Mouse (Mus musculus): ENCODE measurements around the gene Nutf2-ps1. TPM values are rescaled to one million over a fixed set of nuclear protein-coding genes. Genes with fewer than 3 reads are reported as not detected.
"Not testable (repeated sequence)": the region's sequence is repeated elsewhere in the genome, so short reads cannot be mapped to it uniquely, and the experiment has no call there.

Nutf2-ps1 gene
- polyA plus RNA-seq, 1 experiment, result 17.0 TPM

- Histone ChIP-seq H3K27me3 (ENCODE audit: control insufficient read depth, insufficient read depth, insufficient read length) (no peaks in the 10 kb centered on the region), H3K79me3 (ENCODE audit: low read depth) (peaks cover 39% of the 10 kb centered on the region), H3K36me3 (ENCODE audit: control insufficient read depth, insufficient read depth) (peaks cover 25% of the 10 kb centered on the region), H3K79me2 (ENCODE audit: control insufficient read depth, insufficient read depth) (peaks cover 48% of the 10 kb centered on the region), H3K4me3 (ENCODE audit: insufficient read depth, poor library complexity, severe bottlenecking) (peak within 1 kb of the TSS; percentile 79), H3ac (ENCODE audit: control insufficient read depth, insufficient read length, low read depth) (peak within 1 kb of the TSS; percentile 100)
- TF ChIP-seq USF1 (IDR thresholded peaks at IDR 0.05; ENCODE audit: low read depth) (peak; percentile 97), MAX (IDR thresholded peaks at IDR 0.05) (no peak), CTCF (IDR thresholded peaks at IDR 0.05; ENCODE audit: control insufficient read depth, insufficient read depth, insufficient read length) (peak; percentile 31)
Observed at GRCm38 (mm10) chr19:53599757-53600539, 11.1 kb upstream of the Nutf2-ps1 start, which contains the start of gene Smc3. Smc3 (plus strand) TSS chr19:53600398.

GRCm38 (mm10) chr19:53596723-53597474, 8.0 kb upstream of the Nutf2-ps1 start:
- H3K36me3 ChIP-seq (ENCODE audit: control insufficient read depth, insufficient read depth), result peaks cover 5% of the 10 kb centered on the region
- TF ChIP-seq CEBPB (IDR thresholded peaks at IDR 0.05; ENCODE audit: low read depth) (no peak), MYOD1 (IDR thresholded peaks at IDR 0.05; ENCODE audit: control insufficient read depth, insufficient read length, low read depth) (no peak), USF1 (IDR thresholded peaks at IDR 0.05; ENCODE audit: low read depth) (no peak), MYOG (IDR thresholded peaks at IDR 0.05; ENCODE audit: control insufficient read depth, extremely low read depth, insufficient read length) (no peak), CTCF (IDR thresholded peaks at IDR 0.05; ENCODE audit: control insufficient read depth, insufficient read depth, insufficient read length) (no peak), MAX (IDR thresholded peaks at IDR 0.05) (no peak), FOSL1 (IDR thresholded peaks at IDR 0.05; ENCODE audit: insufficient read depth, low read length, poor library complexity, severe bottlenecking) (no peak)
- H3ac ChIP-seq (ENCODE audit: control insufficient read depth, insufficient read length, low read depth), result no peak overlapping the region
- H3K4me3 ChIP-seq (ENCODE audit: insufficient read depth, poor library complexity, severe bottlenecking), result no peak overlapping the region
- H3K79me3 ChIP-seq (ENCODE audit: low read depth), result peaks cover 13% of the 10 kb centered on the region
- H3K27me3 ChIP-seq (ENCODE audit: control insufficient read depth, insufficient read depth, insufficient read length), result no peaks in the 10 kb centered on the region
- H3K79me2 ChIP-seq (ENCODE audit: control insufficient read depth, insufficient read depth), result peaks cover 17% of the 10 kb centered on the region

- H3K27me3 ChIP-seq (ENCODE audit: control insufficient read depth, insufficient read depth, insufficient read length); H3K36me3 ChIP-seq (ENCODE audit: control insufficient read depth, insufficient read depth); H3K4me3 ChIP-seq (ENCODE audit: insufficient read depth, poor library complexity, severe bottlenecking); H3K79me2 ChIP-seq (ENCODE audit: control insufficient read depth, insufficient read depth); H3K79me3 ChIP-seq (ENCODE audit: low read depth); H3ac ChIP-seq (ENCODE audit: control insufficient read depth, insufficient read length, low read depth): not testable (repeated sequence)
Observed at GRCm38 (mm10) chr19:53587686-53588085, 1.2 kb downstream of the Nutf2-ps1 start.

GRCm38 (mm10) chr19:53580271-53580670, 8.6 kb downstream of the Nutf2-ps1 start:
- not testable (repeated sequence) for H3K27me3 ChIP-seq (ENCODE audit: control insufficient read depth, insufficient read depth, insufficient read length); H3K79me3 ChIP-seq (ENCODE audit: low read depth); H3K36me3 ChIP-seq (ENCODE audit: control insufficient read depth, insufficient read depth); H3ac ChIP-seq (ENCODE audit: control insufficient read depth, insufficient read length, low read depth); H3K4me3 ChIP-seq (ENCODE audit: insufficient read depth, poor library complexity, severe bottlenecking); H3K79me2 ChIP-seq (ENCODE audit: control insufficient read depth, insufficient read depth)

GRCm38 (mm10) chr19:53578597-53579252, 10.1 kb downstream of the Nutf2-ps1 start:
- TF ChIP-seq FOSL1 (IDR thresholded peaks at IDR 0.05; ENCODE audit: insufficient read depth, low read length, poor library complexity, severe bottlenecking), result no peak
- peak; percentile 34 for TF ChIP-seq CTCF (IDR thresholded peaks at IDR 0.05; ENCODE audit: control insufficient read depth, insufficient read depth, insufficient read length)
- Histone ChIP-seq H3K27me3 (ENCODE audit: control insufficient read depth, insufficient read depth, insufficient read length) (no peaks in the 10 kb centered on the region), H3K4me3 (ENCODE audit: insufficient read depth, poor library complexity, severe bottlenecking) (no peak overlapping the region), H3K79me2 (ENCODE audit: control insufficient read depth, insufficient read depth) (no peaks in the 10 kb centered on the region), H3K79me3 (ENCODE audit: low read depth) (no peaks in the 10 kb centered on the region), H3K36me3 (ENCODE audit: control insufficient read depth, insufficient read depth) (no peaks in the 10 kb centered on the region), H3ac (ENCODE audit: control insufficient read depth, insufficient read length, low read depth) (no peak overlapping the region)

- TF ChIP-seq MYOG (IDR thresholded peaks at IDR 0.05; ENCODE audit: control insufficient read depth, extremely low read depth, insufficient read length) (no peak), CTCF (IDR thresholded peaks at IDR 0.05; ENCODE audit: control insufficient read depth, insufficient read depth, insufficient read length) (no peak)
- Histone ChIP-seq H3K36me3 (ENCODE audit: control insufficient read depth, insufficient read depth) (no peaks in the 10 kb centered on the region), H3K79me3 (ENCODE audit: low read depth) (no peaks in the 10 kb centered on the region), H3K4me3 (ENCODE audit: insufficient read depth, poor library complexity, severe bottlenecking) (no peak overlapping the region), H3ac (ENCODE audit: control insufficient read depth, insufficient read length, low read depth) (no peak overlapping the region), H3K79me2 (ENCODE audit: control insufficient read depth, insufficient read depth) (no peaks in the 10 kb centered on the region), H3K27me3 (ENCODE audit: control insufficient read depth, insufficient read depth, insufficient read length) (no peaks in the 10 kb centered on the region)
Observed at GRCm38 (mm10) chr19:53577025-53577800, 11.7 kb downstream of the Nutf2-ps1 start.
